Mouse (Mus musculus): Measurements from ENCODE around the gene Marf1.
"Not testable (repeated sequence)": the region's sequence is repeated elsewhere in the genome, so short reads cannot be mapped to it uniquely, and the experiment has no call there.

Marf1 gene

GRCm38 (mm10) chr16:14135014-14135413 lies 28.1 kb downstream of the Marf1 start:
- DNase-seq, result no peak

GRCm38 (mm10) chr16:14131838-14132237 lies 31.3 kb downstream of the Marf1 start:
- no peak for DNase-seq

- DNase-seq, result no peak
These were observed 31.8 kb downstream of the Marf1 start for GRCm38 (mm10) chr16:14131376-14131775.

GRCm38 (mm10) chr16:14130796-14131195 lies 32.4 kb downstream of the Marf1 start:
- DNase-seq, result no peak

- DNase-seq, result no peak
These were observed 34.2 kb downstream of the Marf1 start for GRCm38 (mm10) chr16:14128977-14129376.

GRCm38 (mm10) chr16:14125253-14125652 lies 37.9 kb downstream of the Marf1 start:
- DNase-seq, result no peak

- no peak for DNase-seq
These were observed 38.4 kb downstream of the Marf1 start for GRCm38 (mm10) chr16:14124709-14125108.

- DNase-seq, result no peak
These were observed 39.2 kb downstream of the Marf1 start for GRCm38 (mm10) chr16:14123901-14124300.

- peak in 1 of 2 experiments; percentile 6 for DNase-seq
These were observed 40.6 kb downstream of the Marf1 start for GRCm38 (mm10) chr16:14122586-14122985.

GRCm38 (mm10) chr16:14121563-14121962 lies 41.6 kb downstream of the Marf1 start:
- no peak for DNase-seq

GRCm38 (mm10) chr16:14120941-14121340 lies 42.2 kb downstream of the Marf1 start:
- DNase-seq, result peak; percentile 68 to 69

- no peak for DNase-seq
These were observed 45.9 kb downstream of the Marf1 start for GRCm38 (mm10) chr16:14117299-14117698.

GRCm38 (mm10) chr16:14112742-14113141 lies 50.4 kb downstream of the Marf1 start:
- no peak for DNase-seq

GRCm38 (mm10) chr16:14112133-14112532 lies 51.0 kb downstream of the Marf1 start:
- no peak for DNase-seq

- peak; percentile 11 to 12 for DNase-seq
These were observed 52.2 kb downstream of the Marf1 start for GRCm38 (mm10) chr16:14110922-14111321.

GRCm38 (mm10) chr16:14109651-14110230 lies 53.4 kb downstream of the Marf1 start:
- DNase-seq, result no peak

- DNase-seq, result peak; percentile 28
These were observed 57.3 kb downstream of the Marf1 start for GRCm38 (mm10) chr16:14105891-14106290.

GRCm38 (mm10) chr16:14091771-14092170 lies 71.4 kb downstream of the Marf1 start:
- no peak for DNase-seq

- no peak for DNase-seq
These were observed 73.9 kb downstream of the Marf1 start for GRCm38 (mm10) chr16:14089296-14089695.

GRCm38 (mm10) chr16:14088249-14088648 lies 74.9 kb downstream of the Marf1 start:
- DNase-seq, result no peak

- no peak for DNase-seq
These were observed 80.2 kb downstream of the Marf1 start for GRCm38 (mm10) chr16:14082925-14083324.

- no peak for DNase-seq
These were observed 92.5 kb downstream of the Marf1 start for GRCm38 (mm10) chr16:14070471-14071169.

- DNase-seq, result not testable (repeated sequence)
These were observed 94.5 kb downstream of the Marf1 start for GRCm38 (mm10) chr16:14068701-14069100.

- not testable (repeated sequence) for DNase-seq
These were observed 96.6 kb downstream of the Marf1 start for GRCm38 (mm10) chr16:14066571-14066970.

GRCm38 (mm10) chr16:14059869-14060268 lies 103.3 kb downstream of the Marf1 start:
- DNase-seq, result no peak

Data from cerebellum, postnatal 10 days (tissue).